Mouse (Mus musculus) mouse trophoblast stem cell (cell line): Measurements from ENCODE around the gene Epb41l4b.

Source experiments
- in situ Hi-C, 2 experiments: fragments of 300-500 bp; cut with MseI, MboI; formaldehyde crosslinking; loops; 2 replicates in 1 of 2; 3 replicates in 1 of 2; pipeline ENCODE4 v1.15.1; 2025

Gene Epb41l4b

DNA sequence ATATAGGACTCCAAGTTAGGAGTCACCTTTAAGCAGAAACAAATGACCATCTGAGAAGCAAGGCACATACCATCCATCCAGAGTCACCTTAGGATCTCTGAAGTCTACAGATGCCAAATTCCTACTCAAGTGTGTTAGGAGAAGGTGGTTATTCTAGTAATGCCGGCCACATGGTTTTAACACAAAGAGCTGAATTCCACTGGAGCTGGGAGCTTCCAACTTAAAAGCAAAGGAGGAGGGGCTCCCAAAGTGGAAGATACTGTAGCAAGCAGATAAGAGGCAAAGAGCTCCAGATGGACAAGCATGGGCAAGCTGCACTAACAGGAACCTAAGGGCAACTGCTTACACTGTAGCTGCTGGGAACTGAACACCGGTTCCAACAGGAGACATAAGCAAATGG is 76.3 kb downstream of the Epb41l4b start:
- in situ Hi-C loops: no loop called here

DNA sequence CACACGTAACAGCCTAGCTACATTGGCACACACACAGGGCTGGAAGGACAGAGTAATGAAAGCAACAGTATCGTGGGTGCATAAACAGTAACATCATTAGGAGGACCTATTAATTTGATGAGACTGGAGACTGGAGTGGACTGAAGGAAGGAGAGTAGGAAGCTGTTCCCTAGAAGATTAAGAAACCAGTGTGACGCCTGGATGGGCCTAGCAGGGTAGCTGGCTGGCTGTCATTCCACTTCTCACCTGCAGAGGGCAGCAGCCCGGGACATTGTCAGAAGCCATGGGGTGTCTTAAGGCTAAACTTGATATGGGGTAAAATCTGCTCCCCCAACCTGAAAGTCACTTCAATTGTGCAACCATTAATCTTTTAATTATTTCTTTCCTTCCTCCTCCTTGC is 78.0 kb downstream of the Epb41l4b start:
- in situ Hi-C loops: no loop called here

DNA sequence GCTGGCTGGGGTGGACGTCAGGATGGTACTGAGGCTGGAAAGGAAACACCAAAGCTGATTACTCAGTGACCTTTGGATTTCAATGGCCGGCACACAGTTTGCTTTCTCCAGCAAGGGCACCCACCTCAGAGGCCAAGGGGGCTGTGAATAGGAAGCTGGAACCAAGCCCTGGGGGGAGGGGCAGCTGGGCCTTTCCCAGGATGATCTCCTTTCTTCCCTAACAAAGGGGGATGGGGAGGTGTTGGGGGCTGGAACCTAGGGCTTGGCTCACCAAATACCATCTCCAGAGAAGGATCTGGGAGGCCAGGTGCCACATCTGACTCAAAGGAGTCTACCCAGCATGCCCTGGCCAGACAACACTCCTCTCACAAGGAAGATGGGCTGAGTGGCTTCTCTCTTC is 78.4 kb downstream of the Epb41l4b start:
- in situ Hi-C loops: no loop called here

DNA sequence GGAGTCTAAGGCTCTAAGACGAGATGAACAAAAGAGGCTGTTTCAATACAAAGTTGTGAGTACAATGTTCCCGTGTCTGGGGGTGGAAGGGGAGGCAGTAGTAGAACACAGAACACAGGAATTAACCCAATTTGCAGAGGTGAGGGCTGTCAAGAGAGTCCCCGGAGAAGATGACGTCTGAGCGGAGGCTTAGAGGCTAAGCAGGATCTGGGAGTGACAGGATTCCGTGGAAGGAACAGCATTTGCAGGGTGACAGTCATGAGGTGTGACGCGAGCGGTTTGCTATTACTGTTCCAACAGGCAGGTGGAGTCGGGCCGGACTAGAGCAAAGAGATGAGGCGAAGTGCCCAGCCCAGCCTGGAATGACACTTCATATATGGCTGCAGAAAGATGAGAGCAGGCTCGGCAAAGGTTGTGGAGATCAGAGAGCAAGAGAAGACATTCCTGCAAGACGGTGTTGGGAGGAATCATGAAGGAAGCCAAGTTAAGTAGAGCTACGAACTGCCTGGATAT is 82.9 kb downstream of the Epb41l4b start:
- in situ Hi-C loops: no loop called here

DNA sequence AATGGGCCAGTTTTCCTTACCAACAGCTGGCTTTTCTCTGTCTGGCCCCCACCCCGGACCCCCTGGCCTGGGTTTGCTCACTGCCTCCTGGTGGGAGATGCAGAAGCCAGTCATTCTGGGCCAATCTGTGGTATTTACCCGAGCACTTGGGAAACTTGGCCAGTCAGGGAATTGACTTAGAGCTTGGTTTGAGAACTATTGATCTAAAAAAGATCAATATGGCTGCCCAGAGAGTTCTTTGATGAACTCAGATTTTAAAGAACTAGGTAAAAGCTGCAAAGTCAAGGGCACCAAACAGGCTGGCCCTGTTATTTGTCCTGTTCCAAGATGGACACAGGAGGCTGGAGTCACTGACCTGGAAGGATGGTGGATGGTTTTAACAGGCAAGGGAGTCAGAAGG is 84.6 kb downstream of the Epb41l4b start:
- in situ Hi-C loops: no loop called here

DNA sequence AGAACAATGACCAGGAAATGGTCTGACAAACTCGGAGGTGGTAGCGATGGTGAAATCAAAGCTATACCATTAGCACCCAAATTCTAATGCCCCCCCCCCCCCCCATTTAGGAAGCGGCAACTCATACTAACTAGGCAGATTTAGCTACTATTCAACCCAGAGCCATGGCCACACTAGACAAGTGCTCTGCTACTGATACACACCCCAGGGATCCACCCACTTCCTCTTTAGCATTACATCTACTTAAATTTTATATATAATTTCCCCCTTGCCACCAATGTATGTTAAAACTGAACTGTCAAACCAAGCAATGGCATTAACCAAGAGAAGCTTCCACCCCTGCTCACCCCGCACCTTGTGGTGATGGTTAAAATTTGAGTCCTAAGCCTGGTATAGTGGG is 85.6 kb downstream of the Epb41l4b start:
- in situ Hi-C loops: no loop called here

DNA sequence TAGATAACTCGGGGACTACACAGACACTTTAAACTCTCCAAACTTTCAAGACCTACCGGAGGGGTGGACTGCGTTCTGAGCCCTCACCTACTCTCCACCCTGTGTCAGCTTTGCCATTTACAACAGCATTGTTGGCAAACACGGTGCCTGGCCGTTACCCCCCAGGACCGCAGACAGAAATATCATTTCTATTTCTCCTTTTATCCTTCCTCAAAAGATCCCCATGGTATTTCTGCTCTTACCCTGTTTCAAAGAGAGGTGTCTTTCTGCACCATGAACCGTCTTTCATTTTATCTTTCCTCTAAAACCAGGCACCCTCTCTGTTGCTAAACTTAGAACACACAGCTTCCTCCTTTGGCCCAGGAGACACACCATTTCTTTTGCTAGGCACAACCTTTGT is 87.6 kb downstream of the Epb41l4b start:
- in situ Hi-C loops: no loop called here

DNA sequence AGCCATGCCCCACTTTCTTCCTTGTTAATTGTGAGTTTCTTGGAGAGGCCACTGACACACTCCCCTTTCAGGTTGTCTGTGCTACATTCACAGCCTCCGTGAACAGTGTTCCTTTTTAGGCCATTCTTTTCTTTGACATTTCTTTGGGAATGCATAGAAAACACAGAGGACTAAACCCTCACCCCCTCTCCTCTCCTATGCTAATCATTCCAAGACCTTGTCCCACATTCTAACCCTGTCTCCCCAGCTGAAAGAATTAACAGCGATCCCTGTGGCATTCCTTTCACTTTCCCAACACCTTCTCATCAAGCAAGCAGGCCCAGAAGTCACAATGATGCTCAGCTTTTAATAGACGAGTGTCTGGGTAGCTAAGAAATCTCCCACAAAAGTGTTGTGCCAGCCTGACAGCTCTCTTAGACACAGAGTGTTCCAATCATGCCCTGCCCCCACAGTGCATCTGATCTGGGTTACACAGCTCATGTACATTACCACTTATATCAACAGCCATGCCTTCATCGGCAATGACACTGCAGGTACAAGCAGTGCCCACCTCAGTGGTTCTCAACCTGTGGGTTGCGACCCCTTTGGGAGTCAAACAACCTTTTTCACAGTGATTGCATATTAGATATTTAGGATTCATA is 93.8 kb downstream of the Epb41l4b start:
- in situ Hi-C loops: no loop called here

DNA sequence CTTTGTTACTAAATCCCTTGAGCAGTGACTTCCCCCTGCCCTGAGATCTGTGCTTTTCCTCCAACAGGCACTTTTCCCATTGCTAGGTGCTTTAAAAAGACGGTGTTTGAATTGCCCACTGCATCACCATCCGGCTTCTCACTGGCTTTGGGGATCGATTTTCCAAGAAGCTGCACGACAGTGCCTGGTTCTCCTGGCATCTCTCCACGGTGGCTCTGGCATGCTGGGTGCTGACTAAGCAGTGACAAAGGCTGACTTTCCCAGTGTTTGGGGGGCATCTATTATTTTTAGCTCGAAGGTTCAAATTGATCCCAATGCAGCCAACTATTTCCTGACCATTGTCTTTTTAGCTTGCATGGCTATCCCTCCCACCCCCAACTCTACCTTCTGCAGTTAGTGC is 94.7 kb downstream of the Epb41l4b start:
- in situ Hi-C loops: no loop called here

DNA sequence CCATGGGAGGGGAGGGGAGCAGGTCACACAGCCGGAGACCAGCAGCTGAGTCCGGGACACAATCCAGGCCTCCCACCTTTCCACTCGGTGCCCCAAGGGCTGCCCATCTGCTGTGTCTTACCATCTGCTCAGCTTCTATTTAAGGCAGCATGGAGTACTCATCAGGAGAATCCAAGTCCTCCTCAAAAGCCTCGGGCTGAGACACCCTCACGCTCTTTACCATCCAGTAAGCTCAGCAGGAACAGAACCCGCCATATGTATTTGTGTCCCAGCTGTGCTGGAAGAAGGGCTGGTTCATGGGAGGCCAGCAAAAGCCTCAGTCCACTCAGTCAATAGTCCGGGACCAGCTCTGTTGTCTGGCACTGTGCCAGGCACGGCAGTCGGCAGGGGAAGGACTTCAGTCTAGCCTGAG is 97.1 kb downstream of the Epb41l4b start:
- in situ Hi-C loops: no loop called here

DNA sequence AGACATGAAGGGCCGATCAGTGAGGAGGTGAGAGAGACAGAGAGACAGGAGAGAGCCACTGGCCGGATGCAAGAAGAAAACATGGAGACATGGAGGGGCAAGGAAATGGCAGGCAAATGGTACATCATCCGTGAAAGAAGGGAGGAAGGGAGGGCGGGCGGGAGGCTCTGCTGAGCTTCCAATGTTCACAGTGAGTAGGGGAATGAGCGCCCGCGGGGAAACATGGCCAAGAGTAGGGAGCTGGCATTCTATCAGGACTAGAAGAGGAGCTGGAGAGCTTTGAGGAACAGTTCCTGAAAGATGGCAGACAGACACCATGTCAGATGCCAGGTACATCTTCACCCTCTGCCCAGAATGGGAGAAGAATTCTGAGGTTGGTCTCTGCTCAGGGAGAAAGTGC is 99.6 kb downstream of the Epb41l4b start:
- in situ Hi-C loops: no loop called here

DNA sequence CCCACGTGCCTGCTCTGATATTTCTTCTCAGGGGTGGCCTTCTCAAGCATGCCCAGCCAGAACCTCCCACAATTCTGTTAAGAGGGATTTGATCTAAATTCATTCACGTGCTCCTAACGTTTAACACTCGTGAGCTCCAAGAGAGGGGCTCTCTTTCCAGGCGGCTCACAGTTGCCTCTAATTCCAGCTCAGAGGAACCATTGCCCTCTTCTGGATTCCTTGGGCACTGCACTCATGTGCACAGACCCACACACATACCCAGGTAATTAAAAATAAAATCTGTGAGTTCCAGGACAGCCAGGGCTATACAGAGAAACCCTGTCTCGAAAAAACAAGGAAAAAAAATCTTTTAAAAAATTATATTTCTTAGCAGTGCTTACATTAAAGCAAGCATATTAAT is 101.6 kb downstream of the Epb41l4b start:
- in situ Hi-C loops: no loop called here

DNA sequence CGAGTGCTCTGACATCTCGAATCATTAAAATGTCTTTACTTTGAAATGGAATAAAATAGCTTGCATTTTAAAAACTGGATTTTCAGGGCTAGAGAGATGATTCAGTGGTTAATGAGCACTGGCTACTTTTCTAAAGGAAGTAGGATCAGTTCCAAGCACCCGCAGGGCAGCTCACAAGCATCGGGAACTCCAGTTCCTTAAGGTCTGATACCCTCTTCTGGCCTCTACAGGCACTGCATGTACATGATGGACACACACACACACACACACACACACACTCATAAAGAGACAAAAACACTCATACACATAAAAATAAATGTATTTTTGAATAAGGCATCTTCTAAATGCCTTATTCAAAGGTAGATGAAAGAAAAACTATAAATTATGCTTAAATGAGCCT is 102.0 kb downstream of the Epb41l4b start:
- in situ Hi-C loops: no loop called here

DNA sequence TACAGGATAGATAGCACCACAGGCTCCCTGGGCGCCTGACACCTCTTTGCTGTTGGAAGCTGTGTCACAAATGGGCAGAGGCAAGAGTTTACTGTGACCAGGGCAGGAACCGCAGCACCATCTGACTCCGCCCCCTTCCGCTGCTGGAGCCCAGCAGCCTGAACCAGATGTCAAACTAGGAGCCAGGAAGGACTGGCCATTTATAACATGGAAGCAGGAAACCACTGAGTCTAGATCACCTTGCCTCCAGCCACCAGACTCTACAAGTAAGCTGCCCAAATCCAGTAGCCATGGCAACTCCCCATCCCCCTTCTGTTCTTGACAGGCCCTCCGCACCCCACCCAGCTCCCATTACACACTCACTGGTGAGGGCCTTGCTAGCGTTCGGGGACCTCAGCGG is 102.8 kb downstream of the Epb41l4b start:
- in situ Hi-C loops: no loop called here

DNA sequence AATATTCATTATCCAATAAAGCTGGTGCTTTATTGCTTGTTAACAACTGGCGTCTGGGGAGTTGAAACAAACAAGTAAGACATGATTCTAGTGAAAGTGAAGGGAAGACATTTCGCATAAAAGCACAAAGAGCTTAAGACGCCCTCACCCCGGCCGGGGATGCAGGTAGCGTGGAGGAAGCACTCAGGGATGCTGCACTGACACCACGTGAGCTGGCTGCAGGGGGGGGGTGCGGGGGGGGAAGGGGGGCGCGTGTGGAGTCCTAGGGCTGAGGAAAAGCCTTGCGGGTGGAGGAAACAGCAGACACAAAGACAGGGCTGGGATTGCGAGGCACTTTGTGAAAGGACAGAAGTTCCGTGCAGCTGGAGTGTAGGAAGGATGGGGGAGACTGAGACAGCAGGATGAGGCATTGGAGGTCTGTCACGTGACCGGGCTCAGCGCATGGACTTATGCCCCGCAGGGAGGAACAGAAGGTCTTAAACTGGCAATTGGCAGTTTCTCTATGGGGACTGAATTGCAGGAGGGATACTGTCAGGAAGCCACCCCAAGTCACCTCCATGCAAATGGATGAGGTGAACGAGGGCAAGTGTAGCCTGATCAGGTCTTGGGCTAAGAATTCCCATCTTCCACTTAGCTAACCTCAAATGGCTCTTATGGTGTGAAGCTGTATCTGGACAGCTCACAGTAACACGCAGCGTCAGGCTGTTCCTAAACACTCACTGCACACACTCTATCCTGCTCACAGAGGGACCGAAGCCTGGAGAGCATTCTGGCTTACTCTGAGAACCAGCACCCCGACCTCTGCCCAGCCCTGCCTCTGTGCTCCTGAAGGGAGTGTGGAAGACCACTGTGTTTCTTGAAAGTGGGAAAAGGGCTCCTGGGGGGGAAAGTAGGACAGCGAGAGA is 103.9 kb downstream of the Epb41l4b start:
- in situ Hi-C loops: no loop called here

DNA sequence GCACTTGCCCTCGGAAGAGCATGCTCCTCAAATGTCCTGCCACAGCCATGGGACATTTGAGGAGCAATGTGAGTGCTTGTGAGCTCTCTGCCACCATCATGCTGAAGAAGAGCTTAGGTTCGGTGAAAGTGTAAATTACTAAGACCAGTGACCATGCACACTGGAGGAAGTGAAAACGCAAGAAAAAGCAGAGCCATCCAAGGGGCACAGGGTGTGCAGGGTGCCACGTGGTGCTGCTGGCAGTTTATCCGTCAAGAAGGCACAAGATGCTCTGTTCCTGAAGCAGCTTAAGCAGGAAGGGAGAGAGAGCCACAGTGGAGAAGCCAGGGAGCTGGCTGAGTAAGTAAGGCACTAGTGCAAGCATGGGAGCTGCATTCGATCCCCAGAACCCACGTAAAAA is 105.7 kb downstream of the Epb41l4b start:
- in situ Hi-C loops: no loop called here

DNA sequence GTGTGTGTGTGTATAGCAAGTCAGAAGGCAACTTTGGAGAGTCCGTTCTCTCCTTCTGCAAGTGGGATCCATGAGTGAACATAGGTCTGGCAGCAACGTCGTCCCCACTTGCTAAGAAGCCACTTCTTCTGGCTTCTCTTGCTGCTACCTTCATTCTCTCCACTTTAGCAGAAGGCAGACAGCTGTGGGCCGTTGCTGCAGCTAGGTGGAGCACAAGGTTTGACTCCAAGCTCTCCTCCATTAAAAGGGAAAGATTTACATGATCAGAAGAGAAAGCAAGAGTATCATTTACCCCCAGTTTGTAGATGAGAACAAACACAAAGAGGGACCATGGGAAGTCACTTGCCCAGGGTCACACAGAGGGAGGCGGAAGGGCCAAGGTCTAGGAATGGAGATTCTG is 109.1 kb downstream of the Epb41l4b start:
- in situ Hi-C loops: no loop called here

DNA sequence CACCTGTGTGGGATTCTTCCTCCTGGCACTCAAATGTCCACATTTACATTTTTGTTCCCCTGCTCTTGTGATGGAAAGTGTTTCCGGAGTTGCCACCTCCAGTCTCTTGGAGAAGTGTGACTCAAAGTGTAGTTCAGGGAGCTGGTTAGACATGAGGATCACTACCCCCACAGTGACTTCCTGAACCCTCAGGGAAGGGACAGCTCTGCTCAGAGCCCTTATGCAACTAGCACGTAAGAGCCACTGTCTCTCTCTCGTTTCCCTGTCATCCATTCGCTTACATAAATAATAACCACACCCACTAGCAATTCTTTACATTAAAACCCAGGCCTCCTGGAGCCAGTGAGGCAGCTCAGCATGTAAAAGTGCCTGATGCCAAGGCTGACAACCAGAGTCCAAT is 111.8 kb downstream of the Epb41l4b start:
- in situ Hi-C loops: no loop called here

DNA sequence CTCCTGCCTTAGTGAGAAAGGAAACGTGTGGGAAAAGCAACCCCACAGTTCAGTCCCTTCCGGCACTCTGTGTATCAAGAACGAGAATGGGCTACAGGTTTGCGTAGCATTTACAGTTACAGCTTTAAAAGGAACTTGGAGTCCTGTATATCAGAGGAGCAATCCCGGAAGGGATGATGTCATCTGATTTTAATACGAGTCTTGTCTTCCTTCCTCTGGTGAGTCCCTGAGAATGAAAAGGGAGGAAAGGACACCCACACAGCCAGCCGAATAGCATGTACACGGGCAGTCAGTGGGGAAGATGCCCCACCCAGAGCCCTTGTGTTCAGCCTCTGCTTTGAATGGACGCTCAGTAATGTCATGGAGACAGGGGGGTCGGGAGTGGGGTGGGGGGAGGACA is 115.3 kb downstream of the Epb41l4b start:
- in situ Hi-C loops: loop anchor here in 1 of 2 experiments (10.0 kb wide), 1 partner anchor 117 kb away; the partner anchor contains the start of gene Epb41l4b

DNA sequence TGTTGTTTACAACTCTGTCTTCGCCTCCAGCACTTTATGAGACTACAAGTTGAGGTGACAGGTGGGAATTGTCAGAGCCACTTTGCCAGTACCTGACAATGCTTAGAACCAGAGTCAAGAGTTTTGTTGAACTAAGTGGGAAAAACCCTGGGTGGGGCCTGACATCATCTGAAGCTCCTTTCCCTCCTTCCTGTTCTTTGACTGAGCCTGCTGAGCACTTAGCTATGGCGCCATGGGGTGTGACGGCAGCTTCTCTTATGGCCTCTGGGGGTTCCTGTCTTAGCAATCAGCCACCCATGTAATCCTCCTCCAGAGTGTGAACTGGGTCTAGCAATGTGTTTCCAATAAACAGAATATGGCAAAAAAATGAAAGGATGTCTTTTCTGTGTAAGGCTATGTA is 119.7 kb downstream of the Epb41l4b start:
- in situ Hi-C loops: loop anchor here in 1 of 2 experiments (10.0 kb wide), 1 partner anchor 121 kb away; the partner anchor contains the start of gene Epb41l4b

DNA sequence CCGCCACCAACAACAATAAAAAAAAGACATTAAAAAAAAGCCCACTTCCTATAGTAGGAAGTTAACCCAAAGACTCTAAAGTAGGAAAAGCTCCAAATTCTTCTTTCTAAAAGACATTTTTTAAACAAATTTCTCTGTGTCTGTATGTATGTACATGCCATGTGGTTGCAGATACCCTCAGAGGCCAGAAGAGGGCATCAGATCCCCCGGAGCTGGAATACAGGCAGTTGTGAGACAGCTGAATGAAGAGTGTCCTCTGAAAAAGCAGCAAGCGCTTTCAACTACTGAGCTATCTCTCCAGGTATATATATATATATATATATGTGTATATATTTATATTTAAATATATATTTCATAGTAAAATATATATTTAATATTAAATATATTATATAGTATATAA is 121.9 kb downstream of the Epb41l4b start:
- in situ Hi-C loops: loop anchor here in 1 of 2 experiments (10.0 kb wide), 1 partner anchor 124 kb away; the partner anchor contains the start of gene Epb41l4b

DNA sequence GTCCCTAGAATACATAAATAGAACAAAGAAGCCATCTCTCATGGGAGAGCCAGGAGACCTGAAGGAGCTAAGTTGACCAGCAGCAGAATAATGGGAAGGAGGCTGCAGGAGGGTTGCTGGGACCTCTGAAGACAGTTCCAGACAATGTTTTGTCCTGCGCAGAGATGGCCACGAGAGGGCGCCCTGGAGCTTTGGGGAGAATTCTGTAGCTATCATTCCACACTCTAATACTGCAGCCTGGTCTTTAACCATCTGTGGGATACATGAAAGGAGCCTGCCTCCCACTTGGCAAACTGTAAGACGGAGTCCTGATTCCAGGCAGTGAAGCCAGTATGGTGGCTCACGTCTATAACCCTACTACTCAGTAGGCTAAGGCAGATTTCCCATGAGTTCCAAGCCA is 126.0 kb downstream of the Epb41l4b start:
- in situ Hi-C loops: loop anchor here in 1 of 2 experiments (10.0 kb wide), 1 partner anchor 128 kb away; the partner anchor contains the start of gene Epb41l4b
